Mouse (Mus musculus) olfactory bulb, adult 2 months (tissue): ENCODE results near the gene Gtpbp3.

ENCODE experiments used
- CTCF ChIP-seq: fragments of 200-500 bp; IDR thresholded peaks from 2 replicates; pipeline ENCODE4 v1.5.1; 2012; ENCODE audit warnings: low read depth, mild to moderate bottlenecking, low read length, moderate library complexity; ENCODE audit not compliant: insufficient read depth
- POLR2A ChIP-seq: fragments of 200-500 bp; IDR thresholded peaks from 2 replicates; pipeline ENCODE4 v1.6.1; 2012; ENCODE audit warnings: mild to moderate bottlenecking, low read depth, low read length, moderate library complexity; ENCODE audit not compliant: insufficient read depth

- TF ChIP-seq POLR2A (no peak), CTCF (no peak)
Observed at GRCm38 (mm10) chr8:71509316-71509715, 21.4 kb downstream of the Gtpbp3 start.
